Mouse (Mus musculus) midbrain, embryonic 12.5 days (tissue): ENCODE results near the gene Cdk14. TPM values are rescaled to one million over a fixed set of nuclear protein-coding genes. Genes with fewer than 3 reads are reported as not detected.

Experiments
- ATAC-seq: fragments of 200-750 bp; cut with Nextera tagmentation; 2 replicates; pipeline ENCODE4 v1.8.0; 2017; ENCODE audit warnings: low read depth, moderate TSS enrichment, moderate library complexity; ENCODE audit not compliant: low FRiP score
- H3K27ac ChIP-seq: fragments of 300-500 bp; sonication (generic); replicated peaks from 2 replicates; pipeline ENCODE4 v1.5.1; 2016; ENCODE audit warnings: mild to moderate bottlenecking
- H3K27me3 ChIP-seq: fragments of 300-500 bp; sonication (generic); 2 replicates; pipeline ENCODE4 v1.6.1; 2016; ENCODE audit warnings: mild to moderate bottlenecking
- H3K36me3 ChIP-seq: fragments of 300-500 bp; sonication (generic); 2 replicates; pipeline ENCODE4 v1.6.1; 2016
- H3K4me1 ChIP-seq: fragments of 300-500 bp; sonication (generic); 2 replicates; pipeline ENCODE4 v1.6.1; 2016
- H3K4me2 ChIP-seq: fragments of 300-500 bp; sonication (generic); replicated peaks from 2 replicates; pipeline ENCODE4 v1.6.1; 2016; ENCODE audit warnings: mild to moderate bottlenecking, moderate library complexity
- H3K4me3 ChIP-seq: fragments of 300-500 bp; sonication (generic); 2 replicates; pipeline ENCODE4 v1.5.1; 2016; ENCODE audit warnings: mild to moderate bottlenecking
- H3K9ac ChIP-seq: fragments of 300-500 bp; sonication (generic); replicated peaks from 2 replicates; pipeline ENCODE4 v1.6.1; 2016; ENCODE audit warnings: mild to moderate bottlenecking, moderate library complexity
- H3K9me3 ChIP-seq: fragments of 300-500 bp; sonication (generic); 2 replicates; pipeline ENCODE4 v1.6.1; 2016; ENCODE audit warnings: mild to moderate bottlenecking
- whole genome bisulfite sequencing: fragments of 180-500 bp; shearing (Covaris S2); methylation state at CpG from one replicate; pipeline ENCODE4 v1.1.7; 2016; 5-methylcytosine and 5-hydroxymethylcytosine counted together
- polyA plus RNA-seq: library from polyadenylated mRNA; unstranded; fragments of >200 nt; fragmentation: Nextera tagmentation; extraction: Ambion mirVana; gene quantifications from 2 replicates; pipeline ENCODE4 v1.2.1, GENCODE M21; 2016

Gene Cdk14
- polyA plus RNA-seq, 1 experiment from 2014 or later, result 38.1 TPM

GRCm38 (mm10) chr5:5300998-5301397 is 119.1 kb downstream of the Cdk14 start:
- Histone ChIP-seq H3K9ac (no peak overlapping the region), H3K9me3 (no peaks in the 10 kb centered on the region), H3K36me3 (no peaks in the 10 kb centered on the region), H3K4me1 (0 out of 2 replicates have a peak, but pooled peaks cover 4% of the 10 kb centered on the region), H3K4me2 (no peak overlapping the region), H3K27me3 (no peaks in the 10 kb centered on the region), H3K4me3 (no peak overlapping the region), H3K27ac (no peak overlapping the region)
- 79% methylated on average over 2 of the region's 2 CpGs for WGBS
- no peak for ATAC-seq

- 0 out of 2 replicates have a peak, but pooled peaks have one; percentile 27 for ATAC-seq
- H3K4me1 ChIP-seq, result 0 out of 2 replicates have a peak, but pooled peaks cover 4% of the 10 kb centered on the region
- no peak overlapping the region for H3K4me2 ChIP-seq
- no peaks in the 10 kb centered on the region for H3K9me3 ChIP-seq
- no peak overlapping the region for H3K27ac ChIP-seq
- H3K4me3 ChIP-seq, result no peak overlapping the region
- H3K27me3 ChIP-seq, result no peaks in the 10 kb centered on the region
- 71% methylated on average over 1 of the region's 1 CpGs for WGBS
- no peak overlapping the region for H3K9ac ChIP-seq
- no peaks in the 10 kb centered on the region for H3K36me3 ChIP-seq
These were observed 119.8 kb downstream of the Cdk14 start for GRCm38 (mm10) chr5:5300290-5300689.

DNA sequence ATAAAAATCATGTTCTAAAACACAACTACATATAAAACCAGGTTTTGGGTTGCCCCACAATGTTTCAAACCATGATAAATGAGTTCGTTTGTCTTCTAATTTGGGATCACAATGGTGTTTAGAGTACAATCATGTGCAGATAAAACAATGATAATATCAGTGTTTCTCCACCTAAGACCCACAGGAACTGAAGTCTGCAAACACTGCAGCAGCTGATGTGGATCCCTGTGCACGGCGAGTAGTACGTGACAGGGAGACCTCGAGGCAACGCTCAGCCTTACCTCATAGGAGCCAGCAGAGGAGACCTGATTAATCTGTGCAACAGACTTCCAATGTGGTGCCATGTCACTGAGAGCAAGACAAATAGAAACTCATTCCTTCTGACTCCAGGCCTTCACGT is 122.9 kb downstream of the Cdk14 start:
- 87% methylated on average over 7 of the region's 7 CpGs for WGBS

GRCm38 (mm10) chr5:5296773-5297172 is 123.3 kb downstream of the Cdk14 start:
- Histone ChIP-seq H3K27ac (no peak overlapping the region), H3K27me3 (no peaks in the 10 kb centered on the region), H3K9me3 (no peaks in the 10 kb centered on the region), H3K36me3 (no peaks in the 10 kb centered on the region), H3K9ac (no peak overlapping the region), H3K4me2 (no peak overlapping the region), H3K4me3 (no peak overlapping the region), H3K4me1 (0 out of 2 replicates have a peak, but pooled peaks cover 7% of the 10 kb centered on the region)
- ATAC-seq, result no peak

More for the DNA sequence above, 122.9 kb downstream of the Cdk14 start:
- Histone ChIP-seq H3K27me3 (no peaks in the 10 kb centered on the region), H3K9me3 (no peaks in the 10 kb centered on the region), H3K9ac (no peak overlapping the region), H3K4me2 (no peak overlapping the region), H3K36me3 (no peaks in the 10 kb centered on the region), H3K4me3 (no peak overlapping the region), H3K27ac (no peak overlapping the region), H3K4me1 (0 out of 2 replicates have a peak, but pooled peaks cover 7% of the 10 kb centered on the region)
- ATAC-seq, result no peak

GRCm38 (mm10) chr5:5292830-5293542 is 127.1 kb downstream of the Cdk14 start:
- Histone ChIP-seq H3K4me2 (no peak overlapping the region), H3K27me3 (no peaks in the 10 kb centered on the region), H3K4me3 (no peak overlapping the region), H3K4me1 (0 out of 2 replicates have a peak, but pooled peaks cover 3% of the 10 kb centered on the region), H3K36me3 (no peaks in the 10 kb centered on the region), H3K27ac (no peak overlapping the region), H3K9me3 (no peaks in the 10 kb centered on the region), H3K9ac (no peak overlapping the region)
- WGBS, result 87% methylated on average over 8 of the region's 8 CpGs
- no peak for ATAC-seq

GRCm38 (mm10) chr5:5291321-5291991 is 128.7 kb downstream of the Cdk14 start:
- H3K27me3 ChIP-seq, result no peaks in the 10 kb centered on the region
- no peaks in the 10 kb centered on the region for H3K36me3 ChIP-seq
- H3K4me3 ChIP-seq, result no peak overlapping the region
- WGBS, result 77% methylated on average over 6 of the region's 6 CpGs
- H3K9me3 ChIP-seq, result no peaks in the 10 kb centered on the region
- 0 out of 2 replicates have a peak, but pooled peaks cover 3% of the 10 kb centered on the region for H3K4me1 ChIP-seq
- ATAC-seq, result no peak
- H3K27ac ChIP-seq, result no peak overlapping the region
- no peak overlapping the region for H3K9ac ChIP-seq
- H3K4me2 ChIP-seq, result no peak overlapping the region

DNA sequence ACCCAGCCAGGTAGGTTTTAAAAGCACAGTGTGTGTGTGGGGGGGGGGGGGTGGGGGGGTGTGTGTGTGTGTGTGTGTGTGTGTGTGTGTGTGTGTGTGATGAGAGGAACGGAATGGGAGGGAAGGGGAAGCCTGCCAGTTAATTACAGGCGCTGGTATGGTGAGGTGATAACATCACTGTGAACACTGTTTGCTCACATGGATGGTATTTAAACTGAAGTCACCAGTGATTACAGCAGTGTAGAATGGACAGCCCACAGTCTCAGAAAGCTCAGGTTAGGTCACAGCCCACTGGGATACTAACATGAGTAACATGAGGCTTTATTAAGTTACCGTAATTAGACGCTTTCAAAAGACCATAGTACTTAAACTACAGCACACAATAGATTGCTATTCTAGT is 129.4 kb downstream of the Cdk14 start:
- Histone ChIP-seq H3K4me2 (no peak overlapping the region), H3K4me3 (no peak overlapping the region), H3K36me3 (no peaks in the 10 kb centered on the region), H3K9ac (no peak overlapping the region), H3K4me1 (0 out of 2 replicates have a peak, but pooled peaks cover 3% of the 10 kb centered on the region), H3K9me3 (no peaks in the 10 kb centered on the region), H3K27me3 (no peaks in the 10 kb centered on the region), H3K27ac (no peak overlapping the region)
- 86% methylated on average over 4 of the region's 4 CpGs for WGBS
- no peak for ATAC-seq

DNA sequence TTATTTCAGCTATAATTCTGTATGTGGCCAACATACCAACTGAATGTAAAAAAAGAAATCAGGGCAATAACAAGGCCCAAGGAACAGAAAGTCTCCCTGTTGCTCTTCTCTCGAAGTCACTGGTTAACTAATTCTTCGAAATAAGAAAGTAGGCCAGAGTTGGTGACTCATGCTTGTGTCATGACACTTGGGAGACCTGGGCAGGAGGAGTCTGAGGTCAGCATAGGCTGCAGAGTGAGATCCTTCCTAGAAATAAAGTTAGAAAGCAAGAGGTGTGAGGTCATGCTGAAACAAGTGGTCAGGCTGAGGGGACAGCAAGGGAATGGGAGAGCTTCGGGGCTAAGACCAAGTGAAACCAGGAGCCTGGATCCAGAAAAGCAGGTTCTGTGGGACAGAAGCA is 134.2 kb downstream of the Cdk14 start:
- 92% methylated on average over 3 of the region's 3 CpGs for WGBS
- no peak for ATAC-seq

GRCm38 (mm10) chr5:5284531-5284930 is 135.6 kb downstream of the Cdk14 start:
- Histone ChIP-seq H3K27me3 (no peaks in the 10 kb centered on the region), H3K4me1 (no peaks in the 10 kb centered on the region), H3K36me3 (no peaks in the 10 kb centered on the region), H3K9ac (no peak overlapping the region), H3K4me3 (no peak overlapping the region), H3K27ac (no peak overlapping the region), H3K4me2 (no peak overlapping the region), H3K9me3 (no peaks in the 10 kb centered on the region)
- WGBS, result 90% methylated on average over 5 of the region's 5 CpGs
- no peak for ATAC-seq

More for the DNA sequence above, 134.2 kb downstream of the Cdk14 start:
- Histone ChIP-seq H3K27me3 (no peaks in the 10 kb centered on the region), H3K4me1 (no peaks in the 10 kb centered on the region), H3K27ac (no peak overlapping the region), H3K4me2 (no peak overlapping the region), H3K9me3 (no peaks in the 10 kb centered on the region), H3K9ac (no peak overlapping the region), H3K4me3 (no peak overlapping the region), H3K36me3 (no peaks in the 10 kb centered on the region)

- no peak overlapping the region for H3K27ac ChIP-seq
- no peaks in the 10 kb centered on the region for H3K27me3 ChIP-seq
- 90% methylated on average over 6 of the region's 6 CpGs for WGBS
- no peak overlapping the region for H3K4me2 ChIP-seq
- no peaks in the 10 kb centered on the region for H3K36me3 ChIP-seq
- ATAC-seq, result no peak
- H3K4me3 ChIP-seq, result no peak overlapping the region
- H3K9ac ChIP-seq, result no peak overlapping the region
- H3K4me1 ChIP-seq, result no peaks in the 10 kb centered on the region
- no peaks in the 10 kb centered on the region for H3K9me3 ChIP-seq
These were observed 136.2 kb downstream of the Cdk14 start for GRCm38 (mm10) chr5:5283756-5284430.

DNA sequence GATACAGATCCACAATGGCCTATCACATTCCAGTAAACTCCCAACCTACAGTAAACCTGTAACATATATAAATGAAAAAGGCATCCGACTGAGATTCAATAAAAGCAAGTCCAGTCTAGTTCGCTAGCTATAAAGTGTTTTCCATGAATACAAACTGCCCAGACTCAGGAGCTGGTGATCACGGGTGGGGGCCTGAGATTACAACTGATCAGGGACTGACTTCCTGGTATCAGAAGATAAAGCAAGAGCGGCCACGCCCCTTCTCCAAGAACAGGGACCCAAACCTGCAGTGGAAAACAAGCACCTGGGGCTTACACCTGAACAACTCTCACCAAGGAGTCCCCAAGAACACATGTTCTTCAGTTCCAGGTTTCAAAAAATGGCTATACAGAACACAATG is 137.7 kb downstream of the Cdk14 start:
- no peak overlapping the region for H3K9ac ChIP-seq
- no peak overlapping the region for H3K4me2 ChIP-seq
- no peak overlapping the region for H3K4me3 ChIP-seq
- no peaks in the 10 kb centered on the region for H3K36me3 ChIP-seq
- no peaks in the 10 kb centered on the region for H3K4me1 ChIP-seq
- 93% methylated on average over 5 of the region's 5 CpGs for WGBS
- H3K9me3 ChIP-seq, result no peaks in the 10 kb centered on the region
- H3K27me3 ChIP-seq, result no peaks in the 10 kb centered on the region
- no peak for ATAC-seq
- no peak overlapping the region for H3K27ac ChIP-seq

DNA sequence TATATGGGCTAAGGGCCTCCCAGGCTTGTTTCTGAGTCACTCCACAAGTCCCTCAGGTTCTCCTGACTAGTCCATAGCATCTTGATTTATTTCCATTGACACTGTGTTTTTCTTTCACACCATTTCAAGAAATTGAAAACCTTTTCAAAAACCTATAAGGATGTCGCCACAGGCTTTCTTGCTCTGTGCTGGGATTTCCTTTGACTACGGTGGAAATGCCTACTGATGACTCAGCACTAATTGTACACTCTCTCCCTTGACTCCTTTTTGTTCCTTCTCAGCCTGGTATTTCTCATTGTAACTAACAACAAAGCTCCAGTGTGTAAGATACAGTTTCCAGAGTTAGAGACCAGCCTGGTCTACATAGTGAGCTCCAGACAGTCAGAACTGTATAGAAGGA is 144.8 kb downstream of the Cdk14 start:
- 49% methylated on average over 2 of the region's 2 CpGs for WGBS
- Histone ChIP-seq H3K4me3 (no peak overlapping the region), H3K4me2 (no peak overlapping the region), H3K4me1 (peaks cover 8% of the 10 kb centered on the region; the same call in 1 of the 2 replicates), H3K27ac (no peak overlapping the region), H3K36me3 (no peaks in the 10 kb centered on the region), H3K9ac (no peak overlapping the region), H3K27me3 (no peaks in the 10 kb centered on the region), H3K9me3 (no peaks in the 10 kb centered on the region)
- peak; percentile 49; the same call in 1 of the 2 replicates for ATAC-seq
